Mouse (Mus musculus) limb, embryonic 14.5 days (tissue): ENCODE measurements at regions not wholly inside any gene's neighbourhood (a gene's known extent, or its start where the extent isn't known, plus 50 kb on each side); places are given as distances from the start of the nearest gene placed in this dataset.

Experiments used
- ATAC-seq: fragments of 200-750 bp; cut with Nextera tagmentation; 2 replicates; pipeline ENCODE4 v1.8.0; 2017; ENCODE audit warnings: low read depth, moderate number of reproducible peaks, moderate TSS enrichment; ENCODE audit not compliant: low FRiP score
- DNase-seq: peaks from one replicate; pipeline ENCODE4 v3.0.0-alpha.2; 2015; ENCODE audit warnings: low spot score
- H3K27ac ChIP-seq: fragments of 300-500 bp; sonication (generic); replicated peaks from 2 replicates; pipeline ENCODE4 v1.5.1; 2014; ENCODE audit warnings: low read depth, mild to moderate bottlenecking, low read length, moderate library complexity, mixed read lengths
- H3K27me3 ChIP-seq: fragments of 300-500 bp; sonication (generic); 2 replicates; pipeline ENCODE4 v1.6.1; 2014; ENCODE audit warnings: low read length, mixed read lengths; ENCODE audit not compliant: control insufficient read depth, insufficient read depth
- H3K36me3 ChIP-seq: fragments of 300-500 bp; sonication (generic); 2 replicates; pipeline ENCODE4 v1.6.1; 2014; ENCODE audit warnings: mild to moderate bottlenecking, low read length, moderate library complexity, mixed read lengths; ENCODE audit not compliant: control insufficient read depth, insufficient read depth
- H3K4me1 ChIP-seq: fragments of 300-500 bp; sonication (generic); 2 replicates; pipeline ENCODE4 v1.6.1; 2014; ENCODE audit warnings: antibody characterized with exemption, low read length, mixed read lengths; ENCODE audit not compliant: control insufficient read depth, insufficient read depth
- H3K4me2 ChIP-seq: fragments of 300-500 bp; sonication (generic); replicated peaks from 2 replicates; pipeline ENCODE4 v1.6.1; 2014; ENCODE audit warnings: low read depth, mild to moderate bottlenecking, low read length, moderate library complexity; ENCODE audit not compliant: severe bottlenecking
- H3K4me3 ChIP-seq: fragments of 300-500 bp; sonication (generic); replicated peaks from 2 replicates; pipeline ENCODE4 v1.5.1; 2014; ENCODE audit warnings: low read length
- H3K9ac ChIP-seq: fragments of 300-500 bp; sonication (generic); 2 replicates; pipeline ENCODE4 v1.6.1; 2014; ENCODE audit warnings: mild to moderate bottlenecking, low read depth, low read length, moderate library complexity; ENCODE audit not compliant: severe bottlenecking
- H3K9me3 ChIP-seq: fragments of 300-500 bp; sonication (generic); 2 replicates; pipeline ENCODE4 v1.6.1; 2016; ENCODE audit warnings: low read length; ENCODE audit not compliant: control insufficient read depth
- POLR2A ChIP-seq: fragments of 200-500 bp; IDR thresholded peaks from 2 replicates; pipeline ENCODE4 v1.8.0; 2012; ENCODE audit warnings: inconsistent platforms, mild to moderate bottlenecking, moderate library complexity, borderline replicate concordance; ENCODE audit not compliant: insufficient read depth, insufficient read length; ENCODE audit errors: extremely low read depth
- WGBS: fragments of 180-500 bp; shearing (Covaris S2); extraction: QIAGEN DNeasy Blood & Tissue Kit; methylation state at CpG from one replicate; pipeline ENCODE4 v1.1.7; 2014; 5-methylcytosine and 5-hydroxymethylcytosine counted together

- Histone ChIP-seq H3K4me1 (no peaks in the 10 kb centered on the region), H3K9me3 (peaks cover 4% of the 10 kb centered on the region; the same call in 1 of the 2 replicates), H3K4me2 (no peak overlapping the region), H3K36me3 (no peaks in the 10 kb centered on the region), H3K9ac (no peak overlapping the region), H3K27me3 (no peaks in the 10 kb centered on the region), H3K27ac (no peak overlapping the region), H3K4me3 (no peak overlapping the region)
- no peak for ATAC-seq
- DNase-seq = no peak
- TF ChIP-seq POLR2A = no peak
- 75% methylated on average over 13 of the region's 13 CpGs for WGBS
These were observed 73.0 kb upstream of the Atp2b1 start for GRCm38 (mm10) chr10:98840957-98841831.

GRCm38 (mm10) chr10:98841860-98842259 is 72.3 kb upstream of the Atp2b1 start:
- Histone ChIP-seq H3K27me3 (no peaks in the 10 kb centered on the region), H3K9me3 (peaks cover 4% of the 10 kb centered on the region; the same call in 1 of the 2 replicates), H3K36me3 (no peaks in the 10 kb centered on the region), H3K27ac (no peak overlapping the region), H3K4me3 (no peak overlapping the region), H3K4me1 (no peaks in the 10 kb centered on the region), H3K4me2 (no peak overlapping the region), H3K9ac (no peak overlapping the region)
- WGBS = 90% methylated on average over 3 of the region's 3 CpGs
- no peak for DNase-seq
- no peak for TF ChIP-seq POLR2A
- no peak for ATAC-seq

- TF ChIP-seq POLR2A = no peak
- Histone ChIP-seq H3K27ac (no peak overlapping the region), H3K4me1 (no peaks in the 10 kb centered on the region), H3K9me3 (peaks cover 4% of the 10 kb centered on the region; the same call in 1 of the 2 replicates), H3K36me3 (no peaks in the 10 kb centered on the region), H3K4me3 (no peak overlapping the region), H3K27me3 (no peaks in the 10 kb centered on the region), H3K4me2 (no peak overlapping the region), H3K9ac (no peak overlapping the region)
- no peak for DNase-seq
- WGBS = 96% methylated on average over 1 of the region's 1 CpGs
- no peak for ATAC-seq
These were observed 71.5 kb upstream of the Atp2b1 start for GRCm38 (mm10) chr10:98842721-98843120.

GRCm38 (mm10) chr10:98849851-98850250 is 64.4 kb upstream of the Atp2b1 start:
- H3K27me3 ChIP-seq = no peaks in the 10 kb centered on the region
- ATAC-seq = no peak
- TF ChIP-seq POLR2A = no peak
- no peak for DNase-seq
- no peaks in the 10 kb centered on the region for H3K36me3 ChIP-seq
- no peak overlapping the region for H3K4me2 ChIP-seq
- H3K27ac ChIP-seq = no peak overlapping the region
- WGBS = 87% methylated on average over 3 of the region's 3 CpGs
- H3K9ac ChIP-seq = no peak overlapping the region
- no peaks in the 10 kb centered on the region for H3K4me1 ChIP-seq
- H3K9me3 ChIP-seq = no peaks in the 10 kb centered on the region
- no peak overlapping the region for H3K4me3 ChIP-seq

GRCm38 (mm10) chr10:98857395-98857794 is 56.8 kb upstream of the Atp2b1 start:
- H3K9ac ChIP-seq = no peak overlapping the region
- DNase-seq = peak; percentile 13
- H3K27ac ChIP-seq = no peak overlapping the region
- H3K4me2 ChIP-seq = no peak overlapping the region
- no peak for ATAC-seq
- H3K4me3 ChIP-seq = no peak overlapping the region
- TF ChIP-seq POLR2A = no peak
- H3K9me3 ChIP-seq = no peaks in the 10 kb centered on the region
- H3K27me3 ChIP-seq = no peaks in the 10 kb centered on the region
- no peaks in the 10 kb centered on the region for H3K4me1 ChIP-seq
- WGBS = 67% methylated on average over 3 of the region's 3 CpGs
- no peaks in the 10 kb centered on the region for H3K36me3 ChIP-seq
